Mouse (Mus musculus): ENCODE measurements around the gene Prpf38b.

- no peak for TF ChIP-seq CTCF (IDR thresholded peaks at IDR 0.05; ENCODE audit: extremely low read depth, insufficient read length, insufficient replicate concordance, low read depth, low read length)
- no peak for TF ChIP-seq POLR2A (IDR thresholded peaks at IDR 0.05; ENCODE audit: low read depth, low read length)
Observed at GRCm38 (mm10) chr3:108865129-108865528, 46.4 kb downstream of the Prpf38b start.
